Mouse (Mus musculus) stomach, postnatal 0 days (tissue): ENCODE data around the gene Olfr867.

ENCODE experiments used
- CTCF ChIP-seq: IDR thresholded peaks from 2 replicates; pipeline ENCODE4 v1.5.1; 2016; ENCODE audit warnings: antibody characterized with exemption, low read depth, mild to moderate bottlenecking, moderate library complexity
- EP300 ChIP-seq: optimal IDR thresholded peaks from 2 replicates; pipeline ENCODE3; 2016; ENCODE audit warnings: antibody characterized with exemption

GRCm38 (mm10) chr9:20047964-20048363 is 9.4 kb downstream of the Olfr867 start:
- TF ChIP-seq CTCF (no peak), EP300 (no peak)
